Mouse (Mus musculus): ENCODE measurements around the gene Gm20388.
A peak's percentile ranks its signal among the peaks of the same experiment; 100 is the strongest.

The Gm20388 gene

DNA sequence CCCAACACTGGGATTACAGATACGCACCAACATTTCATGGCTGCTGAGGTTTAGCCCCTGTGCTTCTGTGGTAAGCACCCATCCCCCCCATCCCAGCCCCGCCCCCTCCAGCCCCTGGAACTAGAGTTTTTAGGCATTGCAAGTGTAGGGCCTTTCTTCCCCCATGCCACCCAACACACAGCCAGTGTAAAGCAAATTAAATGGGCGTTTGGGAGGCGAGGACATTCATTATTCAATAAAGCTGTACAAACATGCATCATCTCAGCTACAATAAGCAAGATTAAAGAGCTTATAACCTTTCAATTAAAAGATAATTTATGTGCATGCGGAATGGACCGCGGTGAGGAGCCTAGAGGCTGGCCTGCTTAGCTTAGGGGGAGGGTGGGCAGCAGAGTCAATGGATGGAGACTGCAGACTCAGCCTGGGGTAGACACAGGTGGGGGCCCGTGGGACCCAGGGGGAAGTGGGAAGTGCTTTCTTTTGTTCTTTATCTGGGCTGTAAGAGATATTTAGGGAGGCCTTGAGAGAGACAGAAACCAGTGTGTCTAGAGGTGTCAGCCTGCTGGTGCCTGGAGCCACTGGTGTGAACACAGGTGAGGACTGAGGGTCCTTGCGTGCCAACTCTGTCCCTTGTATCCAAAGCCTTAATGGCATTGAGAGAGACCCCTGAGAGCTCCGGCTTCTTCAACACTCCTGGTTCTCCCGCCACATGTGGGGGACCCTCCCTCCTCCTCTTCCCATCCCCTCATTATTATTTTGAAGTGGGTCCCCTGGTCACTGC lies 2439.9 kb downstream of the Gm20388 start:
- no peak for DNase-seq (ENCODE audit: low spot score in 2 of 2)

DNA sequence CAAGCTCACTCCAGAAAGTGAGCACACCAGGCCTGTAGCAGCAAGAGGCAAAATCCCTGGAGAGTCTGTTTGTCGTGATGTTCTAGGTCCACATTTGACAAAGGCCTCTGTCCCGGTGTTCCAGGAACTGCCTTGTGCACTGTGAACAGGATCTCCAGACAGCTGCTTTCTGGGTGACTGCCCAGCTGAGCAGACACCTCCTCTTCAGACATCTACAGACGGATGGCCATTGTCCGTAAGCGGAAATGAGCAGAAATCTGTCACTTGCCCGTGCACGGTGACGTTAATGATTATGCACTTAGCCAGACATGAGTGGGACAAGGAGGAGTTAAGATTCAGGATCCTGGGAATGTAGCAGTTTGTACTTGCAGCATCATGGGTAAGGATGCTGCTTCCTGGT lies 2443.5 kb downstream of the Gm20388 start:
- no peak for DNase-seq (ENCODE audit: low spot score in 2 of 2)

DNA sequence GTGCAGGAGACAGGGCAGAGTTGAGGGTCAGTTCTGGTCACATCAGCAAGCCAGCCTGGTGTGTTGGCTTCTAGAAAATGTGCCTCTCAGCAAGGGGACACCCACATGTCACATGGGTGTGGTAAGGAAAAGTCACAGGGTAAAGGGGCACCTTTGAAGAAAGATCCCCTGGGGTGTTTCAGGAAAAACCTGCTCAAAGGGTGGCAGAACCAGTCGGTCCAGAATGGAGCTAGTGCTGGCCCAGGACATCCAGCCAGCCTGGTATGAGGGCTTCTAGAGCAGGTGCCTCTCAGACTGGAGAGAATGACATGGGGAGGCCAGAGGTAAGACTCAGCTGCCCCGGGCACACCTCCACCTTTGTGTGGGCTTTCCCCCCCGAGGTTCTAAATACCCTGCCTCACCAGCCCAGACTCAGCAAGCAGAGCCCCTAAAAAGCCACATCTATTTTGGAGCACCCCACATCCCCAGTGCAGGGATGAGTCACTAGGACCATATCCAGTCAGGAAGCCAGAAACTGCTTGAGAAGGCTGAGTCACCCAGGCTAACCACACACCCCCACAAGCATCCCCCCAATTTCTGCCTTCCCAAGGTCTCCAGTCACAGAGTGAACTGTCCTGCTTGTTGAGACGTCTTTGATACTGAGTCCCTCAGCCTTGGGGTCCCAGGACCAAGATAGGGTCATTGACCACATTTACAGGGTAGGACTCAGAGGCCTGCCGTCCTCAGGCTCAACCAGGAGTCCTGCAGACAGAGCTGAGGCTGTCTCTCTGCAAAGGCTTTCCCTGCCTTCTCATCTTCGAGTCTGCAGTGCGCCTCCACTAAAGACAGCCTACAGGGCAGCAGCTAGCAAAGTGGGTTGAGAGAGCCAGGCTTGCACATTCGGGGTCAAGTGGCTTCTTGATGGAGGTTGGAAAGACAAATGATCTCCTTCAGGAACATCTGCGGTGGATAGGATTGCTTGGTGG lies 2445.3 kb downstream of the Gm20388 start:
- DNase-seq (ENCODE audit: low spot score in 2 of 2): peak in 1 of 2 experiments; percentile 46

DNA sequence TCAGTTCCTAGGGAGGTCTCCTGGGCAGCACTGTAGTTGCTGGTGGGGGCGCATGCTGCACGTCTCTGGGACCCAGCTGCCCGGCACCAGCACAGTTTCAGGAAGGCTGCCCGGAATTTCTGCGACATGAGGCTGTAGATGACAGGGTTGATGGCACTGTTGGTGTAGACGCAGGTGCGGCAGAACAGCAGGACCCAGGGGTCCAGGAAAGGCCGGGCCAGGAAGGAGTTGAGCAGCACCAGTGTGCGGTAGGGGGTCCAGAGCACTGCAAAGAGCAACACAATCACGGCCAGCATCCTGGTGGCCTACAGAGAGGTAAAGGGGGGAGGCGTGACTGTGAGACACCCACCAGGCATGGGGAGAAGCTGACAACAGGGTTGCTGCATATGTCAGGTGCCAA lies 2446.6 kb downstream of the Gm20388 start:
- no peak for DNase-seq (ENCODE audit: low spot score in 2 of 2)

DNA sequence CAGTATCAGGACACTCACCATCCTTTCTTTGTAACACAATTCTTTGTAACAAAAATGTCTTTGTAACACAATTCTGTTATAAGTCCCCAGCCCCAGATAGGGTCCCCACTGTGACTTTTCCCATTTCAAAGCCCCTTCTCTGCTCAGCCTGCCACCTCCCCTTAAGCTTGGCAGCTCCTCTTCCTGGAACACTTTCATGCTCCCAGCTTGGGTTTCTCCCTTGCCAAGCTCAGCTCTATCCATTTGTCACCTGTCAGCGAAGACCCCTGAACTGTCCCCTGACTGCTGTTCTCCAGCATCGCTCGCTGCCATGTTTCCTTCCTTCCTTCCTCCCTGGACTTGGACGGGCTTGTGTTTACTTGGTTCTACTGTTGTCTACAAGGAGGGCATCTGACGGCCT lies 2447.0 kb downstream of the Gm20388 start:
- DNase-seq (ENCODE audit: low spot score in 2 of 2): no peak

DNA sequence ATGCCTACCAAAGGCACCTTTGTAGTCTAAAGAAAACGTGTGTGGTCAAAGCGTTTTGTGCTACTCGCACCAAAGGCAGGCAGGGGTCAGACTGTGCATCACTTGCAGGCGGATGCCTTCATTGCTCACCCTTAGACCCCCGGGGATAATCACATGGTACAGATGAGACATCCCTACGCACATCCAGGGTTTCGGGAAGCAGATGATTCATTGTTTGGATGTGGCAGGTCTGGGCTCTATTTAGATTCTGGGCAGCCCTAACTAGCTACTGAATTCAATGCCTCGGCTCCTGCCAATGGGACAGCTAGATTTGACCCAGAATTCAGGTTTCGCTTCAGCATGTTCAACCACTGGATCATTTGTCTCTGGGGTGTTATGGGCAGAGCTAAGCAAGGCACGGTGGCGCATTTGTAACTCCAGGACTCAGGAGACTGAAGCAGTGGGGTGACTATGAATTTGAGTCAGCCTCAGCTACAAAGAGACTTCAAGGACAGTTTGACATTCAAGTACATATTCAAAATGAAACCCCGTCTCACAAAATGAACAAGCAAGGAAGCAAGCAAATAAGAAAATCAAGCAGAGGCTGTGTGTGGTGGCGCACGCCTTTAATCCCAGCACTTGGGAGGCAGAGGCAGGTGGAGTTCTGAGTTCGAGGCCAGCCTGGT lies 2448.6 kb downstream of the Gm20388 start:
- DNase-seq (ENCODE audit: low spot score in 2 of 2): no peak

DNA sequence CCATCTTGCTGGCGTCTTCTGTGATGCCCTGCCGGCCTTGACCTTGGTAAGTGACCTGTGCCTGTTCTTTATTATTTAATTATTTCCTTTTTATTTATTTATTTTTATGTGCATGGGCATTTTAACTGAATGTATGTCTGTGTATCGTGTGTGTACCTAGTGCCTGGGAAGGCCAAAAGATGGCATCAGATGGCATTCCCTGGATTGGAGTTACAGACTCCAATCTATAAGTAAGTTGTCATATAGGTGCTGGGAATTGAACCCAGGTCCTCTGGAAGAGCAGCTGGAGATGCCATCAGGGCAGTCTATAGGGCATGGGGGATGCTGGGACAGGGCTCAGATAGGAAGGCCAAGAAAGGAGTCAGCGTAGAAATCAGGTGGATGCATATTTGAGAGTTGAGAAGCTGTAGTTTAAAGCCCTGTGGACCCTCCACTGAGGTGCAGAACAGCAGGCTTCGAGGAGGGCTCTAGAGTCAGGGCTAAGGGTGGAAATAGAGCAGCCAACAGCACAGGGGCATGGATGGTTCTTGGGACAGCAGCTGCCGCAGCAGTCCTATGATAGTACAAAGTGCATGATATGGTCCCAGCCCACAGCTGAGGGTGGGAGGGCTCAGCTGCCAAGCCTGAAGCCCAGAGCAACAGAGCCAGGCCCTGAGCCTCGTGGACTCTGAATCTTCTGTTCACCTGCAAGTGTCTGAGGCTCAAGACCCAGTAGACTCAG lies 2450.2 kb downstream of the Gm20388 start, which contains the start of gene Trhr2:
Gene Trhr2, minus strand, starts transcription at position 51 of the 721 bp plus-strand sequence.
- DNase-seq (ENCODE audit: low spot score in 2 of 2): no peak

DNA sequence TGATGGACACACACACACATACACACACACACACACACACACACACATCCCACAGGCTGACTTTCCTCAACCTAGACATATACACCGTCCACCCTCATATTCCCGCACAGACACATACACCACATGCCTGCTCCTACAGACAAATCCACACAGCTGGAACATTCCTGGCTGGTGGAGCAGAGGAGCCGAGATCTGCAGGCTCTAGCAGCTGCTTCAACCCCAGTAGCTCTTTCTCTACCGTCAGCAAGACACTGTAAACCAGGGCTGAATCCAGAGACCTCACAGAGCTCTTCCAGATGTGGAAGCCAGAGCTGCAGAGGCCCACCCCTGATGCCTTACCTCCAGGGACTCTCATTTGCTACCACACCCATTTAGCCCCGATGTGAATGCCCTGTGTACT lies 2451.6 kb downstream of the Gm20388 start:
- DNase-seq (ENCODE audit: low spot score in 2 of 2): no peak

DNA sequence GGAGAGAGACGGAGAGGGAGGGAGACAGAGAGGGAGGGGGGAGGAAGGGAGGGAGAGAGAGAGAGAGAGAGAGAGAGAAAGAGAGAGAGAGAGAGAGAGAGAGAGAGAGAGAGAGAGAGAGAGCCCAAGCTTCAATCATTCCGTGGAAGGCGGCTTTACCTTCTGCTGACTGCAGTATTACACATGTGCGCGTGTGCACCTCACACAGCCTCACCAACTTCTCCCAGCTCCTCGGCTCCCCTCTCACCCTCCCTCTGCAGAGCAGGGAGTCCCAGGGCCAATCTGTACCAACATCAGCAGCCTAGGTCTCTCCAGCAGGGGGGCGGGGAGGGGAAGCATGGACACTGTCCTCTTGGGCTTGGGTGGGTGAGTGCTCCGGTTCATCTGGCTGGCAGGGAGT lies 2452.3 kb downstream of the Gm20388 start:
- DNase-seq (ENCODE audit: low spot score in 2 of 2): no peak

DNA sequence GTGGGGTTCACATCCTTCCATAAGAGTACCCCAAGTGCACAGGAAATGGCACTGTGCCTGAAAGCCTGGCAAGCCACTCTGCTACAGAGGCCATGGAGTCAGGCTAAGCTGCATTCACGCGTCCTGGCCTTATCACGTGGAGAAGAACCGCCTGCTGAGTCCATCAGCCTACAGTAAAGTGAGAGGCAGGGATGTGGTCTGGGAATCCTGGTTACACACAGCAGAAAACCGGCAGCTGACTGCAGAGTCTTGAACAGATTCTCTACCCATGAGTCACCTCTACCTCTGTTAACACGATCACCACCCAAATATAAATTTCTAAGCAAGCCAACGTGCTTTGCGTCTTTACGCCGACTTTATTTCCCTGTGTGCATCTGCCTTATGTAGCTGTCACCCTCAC lies 2457.9 kb downstream of the Gm20388 start:
- DNase-seq (ENCODE audit: low spot score in 2 of 2): no peak

DNA sequence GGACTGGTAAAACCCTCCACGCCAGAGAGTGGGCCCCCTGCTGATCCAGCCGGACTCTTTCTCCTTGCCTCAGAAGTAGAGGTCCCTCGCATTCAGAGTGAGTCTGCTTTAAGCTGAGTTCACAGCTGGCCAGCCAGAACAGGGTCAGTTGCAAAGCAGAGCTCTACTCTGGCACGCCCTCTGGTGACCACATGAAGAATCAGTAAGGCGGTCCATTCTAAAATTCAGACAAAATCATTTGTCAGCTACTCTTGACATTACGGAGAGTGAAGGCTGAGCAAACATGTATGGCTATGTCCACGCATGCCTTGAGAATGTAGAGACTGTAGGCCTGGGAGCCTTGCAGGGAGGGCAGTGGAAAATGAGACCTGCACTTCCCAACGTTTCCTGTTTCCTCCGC lies 2459.0 kb downstream of the Gm20388 start:
- peak; percentile 46 to 52 for DNase-seq (ENCODE audit: low spot score in 2 of 2)

DNA sequence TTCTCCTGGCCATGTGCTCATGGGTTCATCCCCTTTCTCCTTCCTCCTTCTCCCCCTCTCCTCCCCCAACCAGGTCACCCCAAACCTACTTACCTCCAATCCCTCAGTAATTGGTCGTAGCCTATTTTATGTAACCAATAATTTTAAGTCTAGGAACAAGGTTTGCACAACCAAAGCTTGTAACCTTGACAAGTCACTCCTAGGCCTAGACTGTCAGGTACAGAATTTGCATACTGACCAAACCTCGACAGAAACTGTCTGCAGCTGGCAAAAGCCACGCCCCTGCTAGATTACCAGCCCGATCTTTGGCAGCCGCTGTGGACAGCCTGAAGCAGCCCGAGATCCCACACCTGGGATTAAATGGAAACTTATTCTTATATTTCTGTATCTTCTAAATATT lies 2461.1 kb downstream of the Gm20388 start:
- DNase-seq (ENCODE audit: low spot score in 2 of 2): no peak

DNA sequence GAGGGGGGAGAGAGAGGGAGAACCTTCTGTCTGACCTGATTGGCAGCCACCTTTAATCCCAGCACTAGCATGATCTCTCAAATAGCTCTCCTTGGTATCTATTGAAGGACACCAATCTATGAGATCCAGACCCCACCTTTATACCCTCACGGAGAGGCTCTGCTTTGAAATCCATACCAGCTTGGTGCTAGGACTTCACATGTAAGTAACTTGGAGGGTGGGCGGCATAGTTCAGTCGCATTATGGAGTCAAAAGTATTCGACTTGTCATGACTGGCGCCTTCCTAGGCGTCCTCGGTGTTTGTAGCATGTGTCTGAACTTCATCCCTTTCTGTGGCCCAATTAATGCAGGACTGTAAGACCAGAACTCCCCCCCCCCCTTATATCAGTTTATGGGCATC lies 2464.7 kb downstream of the Gm20388 start:
- DNase-seq (ENCODE audit: low spot score in 2 of 2): no peak

DNA sequence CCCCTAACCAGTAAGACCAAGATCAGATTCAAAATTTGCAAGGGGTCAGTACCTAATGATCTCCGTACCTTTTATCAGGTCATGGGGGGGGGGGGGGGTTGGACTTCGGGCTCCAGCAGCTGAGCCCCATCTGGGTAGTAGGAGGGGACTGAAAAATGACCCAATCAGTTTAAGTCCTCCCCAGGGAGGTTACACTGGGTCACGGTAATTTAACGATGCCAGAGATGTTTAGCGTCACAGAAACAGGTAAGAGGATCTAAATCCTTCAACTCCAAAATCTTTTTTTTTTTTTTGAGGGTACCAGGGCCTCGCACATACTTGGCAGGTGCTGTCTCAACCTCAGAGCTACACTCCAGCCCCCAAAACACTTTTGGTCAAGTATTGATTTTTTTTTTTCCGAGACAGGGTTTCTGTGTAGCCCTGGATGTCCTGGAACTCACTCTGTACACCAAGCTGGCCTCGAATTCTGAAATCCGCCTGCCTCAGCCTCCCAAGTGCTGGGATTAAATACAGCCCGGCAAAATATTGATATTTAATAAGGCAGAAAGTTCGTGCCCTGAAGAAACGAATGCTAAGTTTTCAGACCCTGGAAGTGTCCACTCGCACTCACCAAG lies 2465.2 kb downstream of the Gm20388 start:
- DNase-seq (ENCODE audit: low spot score in 2 of 2): no peak

DNA sequence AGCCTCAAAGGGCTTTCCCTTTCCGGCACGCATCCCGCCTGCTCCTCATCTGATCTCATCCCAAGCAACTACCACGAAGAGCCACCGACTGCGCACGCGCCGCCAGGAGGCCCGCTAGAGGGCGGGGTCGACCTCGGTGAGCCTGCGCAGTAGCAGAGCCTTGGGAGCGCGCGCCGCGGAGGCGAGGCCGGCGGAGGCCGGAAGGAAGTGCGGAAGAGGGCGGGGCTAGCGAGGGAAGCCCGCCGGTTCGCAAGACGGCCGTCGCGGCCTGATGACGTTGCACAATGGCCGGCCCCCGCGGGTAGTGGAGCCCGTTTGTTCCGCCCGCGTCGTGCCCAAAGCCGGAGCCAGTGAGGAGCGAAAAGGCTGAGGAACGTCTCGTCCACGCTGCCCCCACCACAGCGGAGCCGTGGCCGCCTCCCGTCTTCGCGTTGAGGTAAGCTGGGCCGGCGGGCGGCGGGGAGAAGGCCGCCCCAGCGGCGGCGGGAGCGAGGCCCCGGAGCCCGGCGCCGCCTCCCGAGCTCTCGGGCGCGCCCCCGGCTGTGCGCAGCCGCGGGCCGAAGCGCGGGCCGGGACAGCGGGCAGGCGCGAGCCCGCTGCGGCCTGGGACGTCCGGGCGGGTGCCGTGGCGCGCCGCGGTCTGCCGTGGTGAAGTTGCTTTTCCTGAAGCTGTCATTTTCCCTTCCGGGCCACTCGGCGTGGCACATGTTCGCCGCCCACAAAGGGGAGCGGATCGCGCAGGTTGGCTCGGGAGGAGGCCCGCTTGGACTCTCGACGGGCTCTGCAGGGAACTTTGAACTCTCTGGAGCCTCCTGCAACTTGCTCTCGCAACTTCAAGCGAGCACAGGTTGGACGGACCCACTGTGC lies 2466.0 kb downstream of the Gm20388 start, which contains the start of gene Zc3h18:
Gene Zc3h18, plus strand, starts transcription at position 245 of the 867 bp plus-strand sequence.
- DNase-seq (ENCODE audit: low spot score in 2 of 2): peak; percentile 98 to 99

DNA sequence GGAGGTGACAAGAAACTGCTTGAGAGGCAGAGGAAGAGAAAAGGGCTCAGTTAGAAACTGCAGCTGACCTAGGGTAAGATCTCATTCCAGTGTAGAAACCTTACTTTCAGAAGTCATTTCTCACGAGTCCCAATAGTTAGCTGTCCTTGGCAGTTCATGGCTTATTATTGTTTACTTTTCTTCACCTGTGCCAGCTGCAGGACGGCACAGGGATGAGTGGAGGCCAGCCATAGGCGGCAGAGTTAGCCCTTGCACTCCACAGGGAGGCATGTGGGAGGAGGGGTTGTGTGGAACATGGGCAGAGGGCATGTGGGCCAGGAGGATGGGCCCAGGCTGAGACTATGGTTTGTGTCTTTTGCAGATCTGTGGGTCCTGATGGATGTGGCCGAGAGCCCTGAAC lies 2472.4 kb downstream of the Gm20388 start:
- no peak for DNase-seq (ENCODE audit: low spot score in 2 of 2)

DNA sequence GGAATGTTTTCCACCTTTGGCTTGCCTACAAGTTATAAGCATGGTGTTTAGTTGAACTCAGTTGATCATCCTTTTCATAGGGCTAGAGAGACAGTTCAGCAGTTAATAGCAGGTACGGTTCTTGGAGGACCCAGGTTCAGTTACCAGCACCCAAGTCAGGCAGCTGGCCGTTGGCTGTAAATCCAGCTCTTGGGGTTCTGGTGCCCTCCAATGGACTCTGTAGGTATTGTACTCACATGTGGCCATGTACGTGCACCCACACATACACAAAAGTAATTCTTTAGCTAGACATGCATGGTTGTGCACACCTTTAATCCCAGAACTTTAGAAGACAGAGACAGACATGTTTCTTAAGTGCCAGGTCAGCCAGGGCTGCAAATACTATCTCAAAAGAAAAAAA lies 2478.7 kb downstream of the Gm20388 start:
- DNase-seq (ENCODE audit: low spot score in 2 of 2): no peak

DNA sequence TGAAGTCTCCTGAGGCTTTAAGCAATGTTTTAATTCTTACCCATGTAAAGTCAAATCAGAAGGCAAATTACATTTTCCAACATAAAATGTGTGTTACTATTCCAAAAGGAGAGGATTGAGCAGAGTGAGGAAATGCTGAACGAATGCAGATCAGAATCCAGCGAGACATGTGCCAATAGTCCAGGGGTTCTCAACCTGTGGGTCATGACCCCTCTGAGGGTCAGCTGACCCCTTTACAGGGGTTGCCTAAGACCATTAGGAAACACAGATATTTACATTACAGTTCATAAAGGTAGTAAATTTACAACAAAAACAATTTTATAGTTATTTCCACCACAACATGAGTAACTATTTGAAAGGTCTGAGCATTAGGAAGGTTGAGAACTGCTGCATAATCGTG lies 2480.1 kb downstream of the Gm20388 start:
- DNase-seq (ENCODE audit: low spot score in 2 of 2): no peak

DNA sequence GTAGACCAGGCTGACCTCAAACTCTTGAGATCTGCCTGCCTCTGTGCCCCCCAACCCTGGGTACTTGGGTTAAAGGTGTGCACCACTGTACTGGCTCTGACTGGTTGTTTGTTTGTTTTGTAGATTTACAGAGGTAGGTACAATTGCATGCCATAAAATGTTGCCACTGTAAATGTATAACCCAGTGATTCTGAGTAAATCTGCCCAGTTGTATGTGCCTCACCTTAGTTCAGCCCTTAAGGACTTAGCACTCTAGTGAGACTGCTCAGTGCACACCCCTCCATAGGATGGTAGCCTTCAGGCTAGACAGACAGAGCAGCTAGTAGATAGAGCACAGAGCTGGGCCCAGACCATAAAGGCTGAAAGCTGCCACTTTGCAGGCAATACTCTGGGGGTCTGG lies 2483.1 kb downstream of the Gm20388 start:
- DNase-seq (ENCODE audit: low spot score in 2 of 2): no peak

DNA sequence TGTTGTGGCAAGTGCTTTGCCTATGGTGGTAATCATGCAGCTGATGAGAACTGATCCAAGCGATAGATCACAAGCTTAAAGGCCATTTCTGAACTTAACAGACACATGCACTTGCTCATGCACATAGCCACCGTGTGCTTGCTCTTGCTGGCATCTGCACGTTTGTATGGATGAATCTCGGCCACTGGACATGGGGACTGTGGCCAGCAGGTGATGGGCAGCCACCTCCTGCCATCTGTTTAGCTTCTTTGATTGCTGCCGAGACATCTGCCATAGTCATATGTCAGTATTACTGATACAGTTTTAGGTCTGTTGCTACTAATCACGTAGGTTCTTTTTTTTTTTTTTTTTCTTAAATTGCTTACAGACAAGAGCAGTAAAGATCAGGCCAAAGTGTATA lies 2484.7 kb downstream of the Gm20388 start:
- no peak for DNase-seq (ENCODE audit: low spot score in 2 of 2)
